Mouse (Mus musculus) macrophage (primary cell): Measurements from ENCODE around the gene Gm49027. TPM values are rescaled to one million over a fixed set of nuclear protein-coding genes. Genes with fewer than 3 reads are reported as not detected.

ENCODE experiments used
- H3K27ac ChIP-seq: fragments of 350-480 bp; formaldehyde crosslinking; 2 replicates; pipeline ENCODE4 v1.9.0; 2021
- H3K36me3 ChIP-seq: fragments of 350-480 bp; formaldehyde crosslinking; 2 replicates; pipeline ENCODE4 v1.9.0; 2021; ENCODE audit errors: inconsistent target
- H3K4me3 ChIP-seq: fragments of 350-480 bp; formaldehyde crosslinking; 2 replicates; pipeline ENCODE4 v1.9.0; 2021; ENCODE audit errors: inconsistent target
- H3K79me2 ChIP-seq: fragments of 350-480 bp; formaldehyde crosslinking; 2 replicates; pipeline ENCODE4 v1.9.0; 2021; ENCODE audit errors: inconsistent target
- WGBS: methylation state at CpG from one replicate; pipeline ENCODE4 v1.1.7; 2026; ENCODE audit warnings: inconsistent platforms; ENCODE audit not compliant: missing documents; 5-methylcytosine and 5-hydroxymethylcytosine counted together
- polyA plus RNA-seq: library from polyadenylated mRNA; stranded (reverse); fragments of 250-400 nt; gene quantifications from 3 replicates; pipeline ENCODE4 v1.2.4, GENCODE M21; 2018; ENCODE audit warnings: inconsistent platforms
- total RNA-seq, 78 experiments: library from RNA; depleted of rRNA; stranded (reverse); fragments of 250-400 nt; gene quantifications; 1 replicate in 9 of 78; 2 replicates in 24 of 78; 3 replicates in 43 of 78; 4 replicates in 2 of 78; pipeline ENCODE4 v1.2.4; 2018; ENCODE audit warnings: inconsistent platforms in 56 of 78

The Gm49027 gene
- total RNA-seq (2018; cell fraction: chromatin; rRNA removed) = 1 to 10 TPM in 24 of 26 experiments, under 1 TPM in 1, not detected in 1; 0.77 to 8.3 (median 3.7) TPM
- total RNA-seq (2018; cell fraction: cytosol; rRNA removed) = under 1 TPM in 6 of 26 experiments, not detected in 20; 0.06 to 0.36 (median 0.18) TPM
- total RNA-seq (2018; cell fraction: nucleus; rRNA removed) = 1 to 10 TPM in 22 of 26 experiments, under 1 TPM in 2, not detected in 2; 0.29 to 8.5 (median 3.3) TPM
- not detected in 3 replicates for polyA plus RNA-seq

GRCm38 (mm10) chr5:123525281-123525680, at the start of gene Gm49027:
Gene Gm49027 (minus strand): TSS chr5:123525488.
- WGBS = 90% methylated on average over 7 of the region's 7 CpGs
- no peaks in the 10 kb centered on the region for H3K79me2 ChIP-seq
- H3K27ac ChIP-seq = no peak within 1 kb of the TSS
- H3K4me3 ChIP-seq = no peak within 1 kb of the TSS
- H3K36me3 ChIP-seq = peaks cover 35% of the 10 kb centered on the region

GRCm38 (mm10) chr5:123573362-123573761, 48.1 kb upstream of the Gm49027 start:
- H3K79me2 ChIP-seq = peaks cover 38% of the 10 kb centered on the region
- H3K36me3 ChIP-seq = peaks cover 21% of the 10 kb centered on the region; the same call in 1 of the 2 replicates
- H3K4me3 ChIP-seq = no peak overlapping the region
- 70% methylated on average over 8 of the region's 8 CpGs for WGBS
- H3K27ac ChIP-seq = no peak overlapping the region

GRCm38 (mm10) chr5:123572357-123573186, 47.3 kb upstream of the Gm49027 start, which contains the start of gene Vps33a:
Gene Vps33a (minus strand): TSS chr5:123573038.
- Histone ChIP-seq H3K4me3 (peak within 1 kb of the TSS; percentile 91), H3K36me3 (peaks cover 13% of the 10 kb centered on the region; the same call in 1 of the 2 replicates), H3K27ac (peak within 1 kb of the TSS; percentile 77), H3K79me2 (peaks cover 45% of the 10 kb centered on the region)
- WGBS = under 1% methylated on average over 54 of the region's 54 CpGs

- H3K27ac ChIP-seq = no peak overlapping the region
- WGBS = 95% methylated on average over 11 of the region's 11 CpGs
- H3K4me3 ChIP-seq = no peak overlapping the region
- H3K36me3 ChIP-seq = peaks cover 90% of the 10 kb centered on the region
- peaks cover 56% of the 10 kb centered on the region; the same call in 1 of the 2 replicates for H3K79me2 ChIP-seq
Observed at GRCm38 (mm10) chr5:123561128-123561527, 35.8 kb upstream of the Gm49027 start.

GRCm38 (mm10) chr5:123559588-123559987, 34.3 kb upstream of the Gm49027 start:
- Histone ChIP-seq H3K27ac (no peak overlapping the region), H3K36me3 (peaks cover 84% of the 10 kb centered on the region), H3K4me3 (no peak overlapping the region), H3K79me2 (peaks cover 41% of the 10 kb centered on the region; the same call in 1 of the 2 replicates)
- WGBS = 94% methylated on average over 8 of the region's 8 CpGs

- Histone ChIP-seq H3K27ac (no peak overlapping the region), H3K79me2 (peaks cover 15% of the 10 kb centered on the region; the same call in 1 of the 2 replicates), H3K36me3 (peaks cover 62% of the 10 kb centered on the region), H3K4me3 (no peak overlapping the region)
- 84% methylated on average over 2 of the region's 2 CpGs for WGBS
Observed at GRCm38 (mm10) chr5:123556451-123556850, 31.2 kb upstream of the Gm49027 start.

- Histone ChIP-seq H3K36me3 (peaks cover 54% of the 10 kb centered on the region), H3K4me3 (no peak overlapping the region), H3K79me2 (peaks cover 8% of the 10 kb centered on the region; the same call in 1 of the 2 replicates), H3K27ac (no peak overlapping the region)
- WGBS = 94% methylated on average over 7 of the region's 7 CpGs
Observed at GRCm38 (mm10) chr5:123555693-123556092, 30.4 kb upstream of the Gm49027 start.

- H3K36me3 ChIP-seq = peaks cover 88% of the 10 kb centered on the region
- WGBS = 96% methylated on average over 10 of the region's 10 CpGs
- no peak overlapping the region for H3K27ac ChIP-seq
- no peak overlapping the region for H3K4me3 ChIP-seq
- no peaks in the 10 kb centered on the region for H3K79me2 ChIP-seq
Observed at GRCm38 (mm10) chr5:123533801-123534200, 8.5 kb upstream of the Gm49027 start.

GRCm38 (mm10) chr5:123530056-123530455, 4.8 kb upstream of the Gm49027 start:
- Histone ChIP-seq H3K4me3 (no peak overlapping the region), H3K36me3 (peaks cover 83% of the 10 kb centered on the region), H3K79me2 (no peaks in the 10 kb centered on the region), H3K27ac (no peak overlapping the region)
- WGBS = 93% methylated on average over 8 of the region's 8 CpGs

GRCm38 (mm10) chr5:123528641-123529040, 3.4 kb upstream of the Gm49027 start:
- H3K36me3 ChIP-seq = peaks cover 69% of the 10 kb centered on the region
- H3K79me2 ChIP-seq = no peaks in the 10 kb centered on the region
- 88% methylated on average over 7 of the region's 7 CpGs for WGBS
- H3K27ac ChIP-seq = no peak overlapping the region
- no peak overlapping the region for H3K4me3 ChIP-seq

GRCm38 (mm10) chr5:123525916-123526495, 718 bp upstream of the Gm49027 start:
- WGBS = 93% methylated on average over 9 of the region's 9 CpGs
- H3K36me3 ChIP-seq = peaks cover 42% of the 10 kb centered on the region

GRCm38 (mm10) chr5:123524393-123524750, 916 bp downstream of the Gm49027 start:
- peaks cover 26% of the 10 kb centered on the region for H3K36me3 ChIP-seq
- H3K27ac ChIP-seq = no peak overlapping the region
- no peak overlapping the region for H3K4me3 ChIP-seq
- no peaks in the 10 kb centered on the region for H3K79me2 ChIP-seq
- WGBS = under 1% methylated on average over 27 of the region's 27 CpGs

More at GRCm38 (mm10) chr5:123525916-123526495, 718 bp upstream of the Gm49027 start:
- H3K4me3 ChIP-seq = no peak overlapping the region
- no peak overlapping the region for H3K27ac ChIP-seq
- H3K79me2 ChIP-seq = no peaks in the 10 kb centered on the region

GRCm38 (mm10) chr5:123523692-123524392, 1.4 kb downstream of the Gm49027 start, which contains the start of gene Diablo:
Gene Diablo (minus strand): TSS chr5:123524176.
- Histone ChIP-seq H3K4me3 (peak within 1 kb of the TSS; percentile 46), H3K36me3 (peaks cover 21% of the 10 kb centered on the region; the same call in 1 of the 2 replicates), H3K79me2 (no peaks in the 10 kb centered on the region), H3K27ac (no peak within 1 kb of the TSS)
- 1% methylated on average over 73 of the region's 82 CpGs for WGBS

- Histone ChIP-seq H3K4me3 (no peak overlapping the region), H3K27ac (no peak overlapping the region), H3K36me3 (peaks cover 13% of the 10 kb centered on the region; the same call in 1 of the 2 replicates), H3K79me2 (no peaks in the 10 kb centered on the region)
- 100% methylated on average over 1 of the region's 1 CpGs for WGBS
Observed at GRCm38 (mm10) chr5:123522166-123522565, 3.1 kb downstream of the Gm49027 start.
